Mouse (Mus musculus): ENCODE data around the gene Gm5485.

Gm5485 gene

DNA sequence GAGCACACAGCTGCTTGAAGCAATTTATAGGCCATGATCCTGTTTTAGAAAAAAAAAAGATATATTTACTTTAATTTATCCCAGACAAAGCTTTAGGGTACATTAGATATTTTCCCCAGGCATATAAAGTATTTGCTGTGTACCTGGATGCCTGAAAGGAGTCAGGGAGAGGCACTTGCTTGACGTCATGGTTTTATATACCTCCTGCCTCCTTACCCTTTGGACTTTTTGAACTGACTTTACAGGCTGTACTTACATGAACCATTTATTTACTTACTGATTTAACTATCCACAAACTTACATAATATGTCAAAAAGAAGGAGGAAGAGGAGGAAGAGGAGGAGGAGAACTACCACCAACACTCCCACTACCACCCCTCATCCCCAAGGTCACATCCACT, at the start of gene Gm5485:
Gm5485 (minus strand) TSS at position 171 of the 400 bp plus-strand sequence.
- DNase-seq (ENCODE audit: low spot score), result no peak

- DNase-seq (ENCODE audit: low spot score), result no peak
Observed at GRCm38 (mm10) chr16:48453264-48453663, 41.0 kb upstream of the Gm5485 start.

DNA sequence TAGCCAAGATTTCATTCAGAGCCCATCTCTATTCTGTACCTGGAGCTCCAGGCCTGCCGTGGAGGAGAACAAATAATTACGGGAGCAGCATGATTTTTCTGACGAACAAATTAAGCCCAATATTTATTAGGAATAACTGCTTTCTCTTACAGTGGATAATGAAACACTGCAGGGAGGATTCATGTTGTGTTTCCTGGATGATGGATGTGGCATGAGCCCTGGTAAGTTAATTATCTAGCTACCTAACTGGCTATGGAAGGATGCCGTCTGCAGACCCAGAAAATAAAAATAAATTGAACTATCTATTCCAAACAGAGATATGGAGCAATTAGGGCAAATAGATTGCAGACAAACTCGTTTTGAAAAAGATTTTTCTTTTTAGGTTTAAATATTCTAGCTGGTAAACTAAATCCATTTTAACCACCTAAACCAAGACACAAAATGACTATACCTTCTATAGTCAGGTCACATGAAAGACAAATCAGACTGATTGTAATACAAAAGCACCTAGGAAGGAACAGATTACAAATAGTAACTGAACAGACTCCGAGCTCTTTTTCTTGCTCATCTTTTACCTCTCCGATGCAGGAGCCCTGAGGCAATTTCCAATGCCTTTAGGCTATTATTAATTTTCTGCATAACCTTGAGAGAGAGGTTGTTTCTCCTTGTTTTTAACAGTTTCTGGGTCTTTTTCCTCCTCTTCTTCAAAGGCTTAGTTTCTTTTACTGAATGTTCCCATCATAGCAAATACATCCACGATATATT, 34.1 kb upstream of the Gm5485 start:
- DNase-seq (ENCODE audit: low spot score), result no peak

- no peak for DNase-seq (ENCODE audit: low spot score)
Observed at GRCm38 (mm10) chr16:48444589-48444988, 32.4 kb upstream of the Gm5485 start.

DNA sequence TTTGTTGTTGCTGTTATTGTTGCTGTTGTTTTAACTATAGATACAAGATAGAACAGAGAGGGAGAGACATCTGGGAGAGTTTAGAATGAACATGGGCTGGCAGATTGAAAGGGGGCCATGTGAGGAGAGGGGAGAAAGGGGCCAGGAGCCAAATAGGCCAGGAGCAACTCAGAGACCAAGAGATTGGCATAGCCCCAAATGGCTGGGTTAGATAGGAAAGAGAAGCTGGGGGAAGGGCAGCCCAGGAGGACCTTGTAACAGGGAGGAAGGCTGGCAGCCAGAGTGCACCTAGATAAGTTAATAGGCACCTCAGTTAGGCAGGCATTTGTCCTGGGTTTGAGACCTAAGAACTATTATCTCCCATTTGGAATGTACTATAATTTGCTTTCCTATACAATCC, 25.3 kb upstream of the Gm5485 start:
- DNase-seq (ENCODE audit: low spot score), result no peak

- DNase-seq (ENCODE audit: low spot score), result no peak
Observed at GRCm38 (mm10) chr16:48435454-48435853, 23.2 kb upstream of the Gm5485 start.

- DNase-seq (ENCODE audit: low spot score), result no peak
Observed at GRCm38 (mm10) chr16:48431027-48431426, 18.8 kb upstream of the Gm5485 start, which contains the start of gene Morc1. Gene Morc1 (plus strand): TSS chr16:48431237.

GRCm38 (mm10) chr16:48429427-48429826, 17.2 kb upstream of the Gm5485 start:
- DNase-seq (ENCODE audit: low spot score), result no peak

- DNase-seq (ENCODE audit: low spot score), result no peak
Observed at GRCm38 (mm10) chr16:48424069-48424468, 11.9 kb upstream of the Gm5485 start.

GRCm38 (mm10) chr16:48422501-48422900, 10.3 kb upstream of the Gm5485 start:
- no peak for DNase-seq (ENCODE audit: low spot score)

DNA sequence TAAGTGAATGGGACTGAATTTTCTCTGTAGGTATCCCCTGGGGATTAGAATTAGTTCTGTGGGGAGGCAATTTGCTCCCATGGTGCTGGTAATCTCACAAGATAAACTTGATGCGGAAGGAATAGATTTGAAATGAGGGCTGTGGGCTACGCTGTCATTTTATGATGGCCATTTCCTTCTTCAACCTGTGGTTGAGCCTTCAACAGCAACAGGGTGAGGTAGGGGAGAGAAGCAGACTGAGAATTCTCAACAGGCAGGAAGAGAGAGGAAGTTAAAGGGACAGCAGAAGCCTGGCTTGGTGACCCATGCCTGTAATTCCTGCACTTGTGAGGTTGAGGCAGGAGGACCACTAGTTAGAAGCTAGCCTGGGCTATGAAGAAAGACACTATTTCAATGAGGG, 6.8 kb upstream of the Gm5485 start:
- no peak for DNase-seq (ENCODE audit: low spot score)

DNA sequence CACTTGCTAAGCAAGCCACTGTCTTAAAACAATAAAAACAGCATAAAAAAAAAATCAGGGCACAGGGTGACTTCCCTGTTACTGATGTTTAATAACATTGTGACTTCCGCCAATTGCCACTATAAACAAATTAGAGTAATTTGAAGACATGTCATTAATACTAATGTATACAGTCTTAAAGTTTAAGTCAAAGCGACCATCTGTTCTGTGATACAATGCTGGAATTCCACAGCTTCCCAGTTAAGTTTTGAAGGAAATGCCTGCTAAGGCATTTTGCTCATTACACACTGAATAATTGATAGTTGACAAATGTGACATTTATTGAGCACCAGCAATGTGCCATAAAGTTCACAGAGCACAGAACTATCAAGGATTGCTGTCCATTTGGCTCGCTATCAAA, 6.3 kb upstream of the Gm5485 start:
- DNase-seq (ENCODE audit: low spot score), result no peak

DNA sequence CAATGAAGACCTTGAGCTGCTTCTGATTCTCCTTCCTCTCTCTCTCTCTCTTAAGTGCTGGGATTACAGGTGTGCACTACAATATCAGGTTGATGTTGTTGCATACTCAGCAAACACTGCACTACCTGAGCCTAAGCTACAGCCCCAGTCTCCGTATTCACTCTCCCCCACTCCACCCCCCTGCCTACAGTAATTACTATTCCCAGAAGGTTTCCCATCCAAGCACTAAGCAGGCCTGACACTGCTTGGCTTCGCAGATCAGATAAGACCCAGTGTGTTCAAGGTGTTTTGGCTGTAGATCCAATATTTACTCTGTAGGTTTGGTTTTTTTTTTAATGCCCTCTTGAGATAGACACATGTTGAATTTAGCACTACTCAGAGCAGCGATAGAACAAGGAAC, 2.1 kb downstream of the Gm5485 start:
- DNase-seq (ENCODE audit: low spot score), result no peak

- no peak for DNase-seq (ENCODE audit: low spot score)
Observed at GRCm38 (mm10) chr16:48409580-48409979, 2.6 kb downstream of the Gm5485 start.

DNA sequence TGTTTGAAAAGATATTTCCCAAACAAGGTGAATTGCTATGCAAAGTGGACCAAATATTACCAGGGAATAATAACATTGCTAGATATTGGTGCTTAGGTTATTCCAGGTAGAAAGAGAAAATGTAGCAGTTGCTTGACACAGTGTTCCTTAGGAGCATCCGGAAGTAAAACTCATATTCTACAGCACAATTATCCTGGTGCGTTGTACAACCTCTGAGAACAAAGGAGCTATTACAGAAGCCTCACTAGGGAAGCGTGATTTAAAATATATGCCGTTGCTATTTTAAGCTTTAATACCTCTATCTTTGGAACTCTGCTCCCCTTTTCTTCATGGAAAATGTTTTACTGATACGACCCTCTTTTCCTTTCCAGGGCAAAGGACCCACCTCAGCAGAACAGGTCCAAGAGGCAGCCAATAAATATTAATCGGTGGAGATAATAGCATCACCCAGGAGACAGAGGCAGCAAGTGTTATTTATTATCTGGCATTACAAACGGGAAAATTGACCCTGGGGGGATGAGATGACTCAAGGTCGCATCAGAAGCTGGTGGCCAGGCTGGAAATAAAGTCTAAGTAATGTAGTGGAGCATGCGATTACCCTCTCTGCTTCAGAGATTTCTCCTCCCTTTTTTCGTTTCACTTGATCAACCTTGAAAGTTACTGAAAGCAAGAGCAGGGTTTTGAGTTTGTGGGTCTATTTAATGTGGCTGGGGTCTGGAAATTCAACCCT, 6.4 kb downstream of the Gm5485 start:
- DNase-seq (ENCODE audit: low spot score), result no peak

GRCm38 (mm10) chr16:48404009-48404408, 8.2 kb downstream of the Gm5485 start:
- no peak for DNase-seq (ENCODE audit: low spot score)

DNA sequence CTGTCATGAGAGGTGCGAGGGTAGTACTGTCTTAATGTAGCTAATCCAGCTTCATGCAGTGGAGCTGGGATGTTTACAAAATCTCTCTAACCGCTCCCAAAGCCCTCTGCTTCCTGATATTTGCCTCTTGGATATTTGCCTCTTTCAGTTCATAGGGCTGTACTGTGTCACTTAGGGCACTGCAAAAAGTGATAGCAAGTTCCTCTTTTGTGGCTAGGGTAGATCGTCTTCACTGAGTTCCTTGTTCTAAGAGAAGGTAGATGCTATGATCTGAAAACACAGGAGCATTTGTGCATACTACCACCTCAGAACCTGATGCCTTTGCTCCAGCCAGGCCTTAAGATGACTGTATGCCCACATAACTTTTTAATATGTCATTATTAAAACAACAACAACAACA, 8.8 kb downstream of the Gm5485 start:
- DNase-seq (ENCODE audit: low spot score), result no peak

DNA sequence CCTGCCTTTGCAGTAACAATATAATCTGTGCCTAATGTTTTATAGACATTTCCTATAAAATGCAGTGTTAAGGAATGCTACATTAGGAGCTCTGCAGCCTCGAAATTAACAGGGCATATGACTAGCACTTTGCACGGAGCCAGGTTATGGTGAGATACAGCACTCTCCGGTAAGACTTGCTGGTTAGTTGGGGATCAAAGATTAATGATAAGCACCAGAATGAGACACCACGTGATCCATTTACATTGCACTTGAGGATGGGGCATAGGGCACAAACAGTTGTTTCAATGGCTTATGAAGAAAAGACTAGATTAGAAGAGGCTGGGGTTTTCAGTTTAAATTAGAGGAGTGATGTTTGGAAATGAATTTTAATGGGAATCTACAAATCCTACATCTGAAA, 9.3 kb downstream of the Gm5485 start:
- no peak for DNase-seq (ENCODE audit: low spot score)

DNA sequence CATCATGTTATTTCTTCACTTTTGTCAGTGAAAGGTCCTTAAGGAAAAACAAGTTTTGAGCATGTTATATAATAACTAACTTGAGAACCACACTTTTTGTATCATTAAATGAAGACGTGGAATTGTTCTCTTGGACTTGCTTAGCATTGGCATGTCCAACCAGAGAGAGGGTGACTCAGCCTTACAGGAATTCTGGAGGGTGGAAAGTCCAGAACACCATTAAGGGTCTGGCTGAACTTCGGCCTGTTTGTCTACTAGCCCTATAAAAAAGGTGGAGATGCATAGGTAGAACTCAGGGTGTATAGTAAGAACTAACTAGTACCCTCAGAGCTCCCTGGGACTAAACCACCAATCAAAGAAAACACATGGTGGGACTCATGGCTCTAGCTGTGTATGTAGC, 16.9 kb downstream of the Gm5485 start:
- DNase-seq (ENCODE audit: low spot score), result no peak

DNA sequence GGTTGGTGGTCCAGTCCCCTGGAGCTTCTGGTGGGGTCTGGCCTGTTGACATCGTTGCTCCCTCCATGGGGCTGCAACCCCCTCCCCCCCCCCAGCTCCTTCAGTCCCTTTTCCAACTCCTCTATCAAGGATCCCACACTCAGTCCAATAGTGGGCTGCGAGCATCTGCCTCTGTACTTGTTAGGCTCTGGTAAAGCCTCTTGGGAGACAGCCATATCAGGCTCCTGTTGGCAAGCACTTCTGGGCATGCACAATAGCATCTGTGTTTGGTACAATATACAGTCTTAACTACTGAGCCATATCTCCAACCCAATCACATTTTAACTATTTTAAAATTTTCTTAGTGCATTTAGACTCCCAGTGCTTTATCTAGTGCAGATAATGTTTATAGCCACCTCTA, 25.2 kb downstream of the Gm5485 start:
- no peak for DNase-seq (ENCODE audit: low spot score)

GRCm38 (mm10) chr16:48383582-48384257, 28.5 kb downstream of the Gm5485 start:
- DNase-seq (ENCODE audit: low spot score), result no peak

GRCm38 (mm10) chr16:48373711-48374485, 38.3 kb downstream of the Gm5485 start:
- DNase-seq (ENCODE audit: low spot score), result no peak
